Mouse (Mus musculus): ENCODE results near the gene Zkscan7. TPM values are rescaled to one million over a fixed set of nuclear protein-coding genes. Genes with fewer than 3 reads are reported as not detected.

Gene Zkscan7
- polyA plus RNA-seq, 1 experiment from 2014 or later, result 4.9 TPM

DNA sequence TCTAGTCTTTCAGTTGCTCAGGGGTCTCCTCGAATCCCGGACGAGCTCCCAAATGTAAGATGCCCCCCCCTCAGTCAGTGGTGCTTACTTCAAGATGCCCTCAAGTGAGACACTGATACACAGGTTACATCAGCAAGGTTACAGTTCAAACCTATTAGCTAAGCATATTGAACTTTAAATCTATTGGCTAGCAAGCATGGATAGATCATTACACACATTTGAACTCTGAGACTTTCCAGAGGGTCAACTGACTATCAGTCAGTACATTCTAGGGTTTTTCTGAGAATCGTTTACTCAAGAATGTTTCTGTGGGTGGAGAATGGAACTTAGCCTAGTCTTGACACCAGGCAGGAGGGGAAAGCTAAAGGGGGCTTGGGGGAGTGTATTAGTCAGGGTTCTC is 12.9 kb upstream of the Zkscan7 start:
- no peaks in the 10 kb centered on the region for H3K36me3 ChIP-seq (ENCODE audit: control insufficient read depth, insufficient read depth, low read length)
- ATAC-seq (ENCODE audit: insufficient read depth, low FRiP score), result no peak
- H3K9me3 ChIP-seq (replicated peaks; ENCODE audit: control insufficient read depth, low read length), result no peaks in the 10 kb centered on the region; the same call in 1 of the 2 replicates
- no peak overlapping the region for H3K4me2 ChIP-seq (ENCODE audit: low read depth, low read length)
- H3K4me1 ChIP-seq (ENCODE audit: control insufficient read depth, insufficient read depth, low read length), result no peaks in the 10 kb centered on the region
- 84% methylated on average over 4 of the region's 4 CpGs for WGBS
- H3K9ac ChIP-seq (ENCODE audit: low read length), result no peak overlapping the region
- no peak overlapping the region for H3K4me3 ChIP-seq (replicated peaks; ENCODE audit: low read length)
- no peaks in the 10 kb centered on the region for H3K27me3 ChIP-seq (ENCODE audit: control insufficient read depth, insufficient read depth, low read length)
- H3K27ac ChIP-seq (ENCODE audit: low read length), result no peak overlapping the region

DNA sequence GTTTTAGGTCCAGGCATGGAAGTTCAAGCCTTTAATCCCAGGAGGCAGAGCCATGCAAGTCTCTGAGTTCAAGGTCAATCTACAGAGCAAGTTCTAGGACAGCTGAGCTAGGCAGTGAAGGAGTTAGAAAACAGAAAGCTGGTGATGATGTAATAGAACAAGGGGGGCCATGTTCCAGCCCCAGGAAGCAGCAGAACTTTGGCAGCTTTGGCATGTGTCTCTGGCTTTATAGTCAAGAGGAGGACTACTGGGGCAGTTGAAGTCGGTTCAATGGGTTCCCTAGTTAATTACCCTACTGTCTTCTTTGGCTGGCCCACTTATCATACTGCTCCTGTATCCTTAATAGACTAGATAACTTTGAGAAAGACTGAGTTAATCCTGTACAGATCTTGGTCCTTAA is 10.8 kb upstream of the Zkscan7 start:
- no peaks in the 10 kb centered on the region for H3K36me3 ChIP-seq (ENCODE audit: control insufficient read depth, insufficient read depth, low read length)
- no peak overlapping the region for H3K27ac ChIP-seq (ENCODE audit: low read length)
- H3K9me3 ChIP-seq (replicated peaks; ENCODE audit: control insufficient read depth, low read length), result no peaks in the 10 kb centered on the region; the same call in 1 of the 2 replicates
- H3K27me3 ChIP-seq (ENCODE audit: control insufficient read depth, insufficient read depth, low read length), result no peaks in the 10 kb centered on the region
- H3K4me1 ChIP-seq (ENCODE audit: control insufficient read depth, insufficient read depth, low read length), result no peaks in the 10 kb centered on the region
- H3K4me2 ChIP-seq (ENCODE audit: low read depth, low read length), result no peak overlapping the region
- ATAC-seq (ENCODE audit: insufficient read depth, low FRiP score), result no peak
- 67% methylated on average over 1 of the region's 1 CpGs for WGBS
- H3K9ac ChIP-seq (ENCODE audit: low read length), result no peak overlapping the region
- H3K4me3 ChIP-seq (replicated peaks; ENCODE audit: low read length), result no peak overlapping the region

DNA sequence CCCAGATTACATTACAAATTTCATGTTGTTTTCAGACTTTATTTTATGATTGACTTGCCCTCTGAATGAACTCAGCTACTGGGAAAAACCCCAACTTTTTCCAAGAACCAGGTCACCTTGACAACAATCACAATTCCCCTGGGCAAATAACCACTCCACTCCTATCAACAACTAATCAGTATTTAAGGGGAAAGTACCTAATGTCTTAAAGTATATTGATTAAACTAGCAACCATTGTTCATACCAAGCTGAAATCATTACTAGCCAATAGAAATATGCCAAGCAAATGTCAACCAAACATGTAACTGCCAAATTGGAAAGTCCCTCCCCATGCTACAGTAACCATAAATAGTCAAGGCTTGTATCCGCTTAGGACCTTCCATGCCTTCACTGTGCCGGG is 10.3 kb upstream of the Zkscan7 start:
- no peaks in the 10 kb centered on the region for H3K4me1 ChIP-seq (ENCODE audit: control insufficient read depth, insufficient read depth, low read length)
- no peak overlapping the region for H3K4me3 ChIP-seq (replicated peaks; ENCODE audit: low read length)
- 77% methylated on average over 2 of the region's 2 CpGs for WGBS
- H3K36me3 ChIP-seq (ENCODE audit: control insufficient read depth, insufficient read depth, low read length), result no peaks in the 10 kb centered on the region
- H3K9ac ChIP-seq (ENCODE audit: low read length), result no peak overlapping the region
- ATAC-seq (ENCODE audit: insufficient read depth, low FRiP score), result no peak; the same call in 1 of the 2 replicates
- no peaks in the 10 kb centered on the region; the same call in 1 of the 2 replicates for H3K9me3 ChIP-seq (replicated peaks; ENCODE audit: control insufficient read depth, low read length)
- no peak overlapping the region for H3K4me2 ChIP-seq (ENCODE audit: low read depth, low read length)
- H3K27me3 ChIP-seq (ENCODE audit: control insufficient read depth, insufficient read depth, low read length), result no peaks in the 10 kb centered on the region
- H3K27ac ChIP-seq (ENCODE audit: low read length), result no peak overlapping the region; the same call in 1 of the 2 replicates

DNA sequence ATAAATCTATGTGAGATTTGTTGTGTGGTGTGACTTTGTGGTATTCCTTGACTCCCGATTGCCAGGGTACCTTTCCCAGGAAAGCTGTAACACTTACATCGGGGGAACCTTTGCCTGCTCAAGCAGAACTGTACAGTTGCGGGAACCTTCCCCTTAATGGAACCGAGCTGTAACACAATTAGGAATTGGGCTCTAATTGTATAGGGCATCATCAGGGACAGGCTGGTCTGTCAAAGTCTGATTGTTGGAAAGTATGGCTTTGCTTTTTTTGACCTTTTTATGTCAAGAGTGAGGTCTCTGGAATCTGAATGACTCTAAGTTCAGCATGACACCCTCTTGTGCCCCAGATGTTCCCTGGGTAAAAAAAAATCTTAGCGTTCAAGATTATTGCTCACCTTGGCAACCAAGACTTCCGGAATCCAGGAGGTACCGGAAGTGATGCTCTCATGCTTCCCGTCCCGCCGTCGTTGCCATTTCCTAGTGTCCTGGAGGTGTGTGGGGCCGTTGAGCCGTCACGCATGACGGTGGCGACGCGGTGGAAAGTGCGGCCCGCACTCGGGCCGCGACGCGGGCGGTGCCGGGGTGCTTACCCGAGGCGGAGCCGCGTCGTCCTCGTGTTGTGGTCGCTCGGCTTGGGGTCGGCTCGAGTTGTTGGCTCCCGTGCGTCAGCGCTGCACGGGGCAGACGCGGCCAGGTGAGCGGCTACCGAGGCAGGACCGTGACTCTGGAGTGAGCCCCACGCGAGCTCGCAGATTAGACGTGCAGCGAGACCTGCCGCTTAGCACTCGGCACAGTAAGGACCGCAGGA is 1.1 kb downstream of the Zkscan7 start:
- Histone ChIP-seq H3K27me3 (ENCODE audit: control insufficient read depth, insufficient read depth, low read length) (no peaks in the 10 kb centered on the region), H3K9me3 (replicated peaks; ENCODE audit: control insufficient read depth, low read length) (0 out of 2 replicates have a peak, but pooled peaks cover 5% of the 10 kb centered on the region), H3K36me3 (ENCODE audit: control insufficient read depth, insufficient read depth, low read length) (no peaks in the 10 kb centered on the region), H3K4me3 (replicated peaks; ENCODE audit: low read length) (peak overlapping the region; percentile 85), H3K27ac (ENCODE audit: low read length) (peak overlapping the region; percentile 38), H3K9ac (ENCODE audit: low read length) (peak overlapping the region; percentile 94), H3K4me1 (ENCODE audit: control insufficient read depth, insufficient read depth, low read length) (0 out of 2 replicates have a peak, but pooled peaks cover 3% of the 10 kb centered on the region), H3K4me2 (ENCODE audit: low read depth, low read length) (peak overlapping the region; percentile 87)
- 6% methylated on average over 54 of the region's 54 CpGs for WGBS
- ATAC-seq (ENCODE audit: insufficient read depth, low FRiP score), result peak; percentile 73; the same call in 1 of the 2 replicates

DNA sequence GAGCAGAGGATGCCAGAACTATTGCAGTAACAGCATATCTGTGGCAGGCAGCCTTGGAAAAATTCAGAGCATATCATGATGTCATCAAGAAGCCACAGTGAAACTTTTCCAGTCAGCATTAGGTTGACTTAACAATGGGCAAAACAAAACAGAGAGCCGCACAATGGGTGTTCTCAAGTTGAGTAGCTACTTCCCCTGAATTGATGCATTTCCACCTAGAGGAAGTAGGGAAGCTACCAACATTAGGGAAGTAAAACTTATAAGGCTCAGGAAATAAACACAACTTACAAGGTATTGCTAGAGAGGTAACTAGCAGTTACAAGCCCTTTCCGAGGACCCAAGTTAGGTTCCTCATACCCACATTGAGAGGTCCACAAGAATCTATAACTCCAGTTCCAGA is 15.6 kb downstream of the Zkscan7 start:
- Histone ChIP-seq H3K27ac (ENCODE audit: low read length) (no peak overlapping the region), H3K4me3 (replicated peaks; ENCODE audit: low read length) (no peak overlapping the region), H3K4me1 (ENCODE audit: control insufficient read depth, insufficient read depth, low read length) (0 out of 2 replicates have a peak, but pooled peaks cover 4% of the 10 kb centered on the region), H3K4me2 (ENCODE audit: low read depth, low read length) (no peak overlapping the region), H3K9ac (ENCODE audit: low read length) (no peak overlapping the region), H3K27me3 (ENCODE audit: control insufficient read depth, insufficient read depth, low read length) (no peaks in the 10 kb centered on the region), H3K36me3 (ENCODE audit: control insufficient read depth, insufficient read depth, low read length) (no peaks in the 10 kb centered on the region), H3K9me3 (replicated peaks; ENCODE audit: control insufficient read depth, low read length) (0 out of 2 replicates have a peak, but pooled peaks cover under 1% of the 10 kb centered on the region)
- WGBS, result 89% methylated on average over 2 of the region's 2 CpGs
- no peak for ATAC-seq (ENCODE audit: insufficient read depth, low FRiP score)

DNA sequence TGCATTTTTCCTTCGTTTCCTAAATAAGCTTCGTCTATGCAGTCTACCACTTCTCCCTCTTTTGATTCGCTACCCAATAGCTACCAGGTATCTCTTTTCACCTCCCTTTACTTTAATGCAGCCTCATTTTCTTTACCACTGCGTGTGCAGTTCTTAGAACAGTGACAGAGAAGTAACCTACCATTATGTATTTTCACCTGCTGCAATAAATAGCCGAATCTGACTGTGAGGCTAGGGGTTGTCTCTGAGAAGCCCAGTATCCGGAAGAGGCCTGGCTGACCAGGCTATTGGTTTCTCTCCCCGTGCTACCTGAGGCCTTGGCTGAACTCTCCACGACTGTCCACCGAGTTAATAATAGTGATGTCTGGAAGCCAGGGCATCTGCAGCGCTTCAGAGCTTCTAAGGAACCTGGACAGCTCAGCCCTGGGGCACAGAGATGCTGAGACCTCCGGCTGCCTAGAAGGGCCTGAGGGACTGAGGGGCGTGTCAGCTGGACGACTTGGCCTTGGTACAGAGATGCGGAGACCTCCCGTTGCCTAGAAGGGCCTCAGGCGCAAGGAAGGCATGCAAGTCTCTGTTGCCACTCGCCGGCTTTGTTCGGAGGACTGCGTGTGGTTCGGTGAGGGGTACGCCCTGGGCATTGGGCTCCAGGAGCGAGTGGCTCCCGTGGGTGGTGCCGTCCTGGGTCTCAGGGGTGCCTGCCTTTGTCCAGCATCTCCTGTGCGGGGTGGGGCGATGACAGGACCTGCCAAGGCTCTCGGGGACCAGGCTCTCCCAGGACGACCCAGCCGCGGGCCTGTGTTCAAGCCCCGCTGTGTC is 17.4 kb downstream of the Zkscan7 start:
- H3K9ac ChIP-seq (ENCODE audit: low read length), result peak overlapping the region; percentile 80
- no peaks in the 10 kb centered on the region for H3K27me3 ChIP-seq (ENCODE audit: control insufficient read depth, insufficient read depth, low read length)
- H3K36me3 ChIP-seq (ENCODE audit: control insufficient read depth, insufficient read depth, low read length), result no peaks in the 10 kb centered on the region
- H3K9me3 ChIP-seq (replicated peaks; ENCODE audit: control insufficient read depth, low read length), result no peaks in the 10 kb centered on the region
- no peak overlapping the region for H3K27ac ChIP-seq (ENCODE audit: low read length)
- ATAC-seq (ENCODE audit: insufficient read depth, low FRiP score), result peak; percentile 91
- H3K4me2 ChIP-seq (ENCODE audit: low read depth, low read length), result peak overlapping the region; percentile 74
- WGBS, result 16% methylated on average over 32 of the region's 32 CpGs
- H3K4me1 ChIP-seq (ENCODE audit: control insufficient read depth, insufficient read depth, low read length), result 0 out of 2 replicates have a peak, but pooled peaks cover 4% of the 10 kb centered on the region
- H3K4me3 ChIP-seq (replicated peaks; ENCODE audit: low read length), result peak overlapping the region; percentile 60

DNA sequence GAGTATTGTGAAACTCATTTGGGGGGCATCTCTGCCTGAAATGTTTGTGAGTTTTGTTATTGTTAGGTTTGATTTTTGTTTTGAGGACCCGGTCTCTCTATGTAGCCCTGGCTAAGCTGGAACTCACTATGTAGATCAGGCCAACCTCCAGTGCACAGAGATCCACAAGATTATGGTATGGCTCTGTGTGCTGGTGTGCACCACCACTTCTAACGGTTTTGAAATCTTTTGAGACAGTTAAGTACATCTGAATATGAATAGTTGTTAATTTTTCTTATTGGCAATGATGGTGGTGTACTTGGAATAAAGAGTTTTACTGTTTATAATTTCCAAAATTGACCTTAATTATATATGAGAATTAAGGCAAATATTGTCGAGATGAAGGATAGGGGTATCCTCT is 37.0 kb downstream of the Zkscan7 start:
- no peak for ATAC-seq (ENCODE audit: insufficient read depth, low FRiP score)
- H3K9me3 ChIP-seq (replicated peaks; ENCODE audit: control insufficient read depth, low read length), result no peaks in the 10 kb centered on the region
- no peaks in the 10 kb centered on the region for H3K4me1 ChIP-seq (ENCODE audit: control insufficient read depth, insufficient read depth, low read length)
- no peak overlapping the region for H3K27ac ChIP-seq (ENCODE audit: low read length)
- H3K4me2 ChIP-seq (ENCODE audit: low read depth, low read length), result peak overlapping the region; percentile 70
- peak overlapping the region; percentile 97 for H3K9ac ChIP-seq (ENCODE audit: low read length)
- H3K36me3 ChIP-seq (ENCODE audit: control insufficient read depth, insufficient read depth, low read length), result peaks cover 26% of the 10 kb centered on the region
- H3K4me3 ChIP-seq (replicated peaks; ENCODE audit: low read length), result peak overlapping the region; percentile 79
- 30% methylated on average over 3 of the region's 3 CpGs for WGBS
- H3K27me3 ChIP-seq (ENCODE audit: control insufficient read depth, insufficient read depth, low read length), result no peaks in the 10 kb centered on the region

DNA sequence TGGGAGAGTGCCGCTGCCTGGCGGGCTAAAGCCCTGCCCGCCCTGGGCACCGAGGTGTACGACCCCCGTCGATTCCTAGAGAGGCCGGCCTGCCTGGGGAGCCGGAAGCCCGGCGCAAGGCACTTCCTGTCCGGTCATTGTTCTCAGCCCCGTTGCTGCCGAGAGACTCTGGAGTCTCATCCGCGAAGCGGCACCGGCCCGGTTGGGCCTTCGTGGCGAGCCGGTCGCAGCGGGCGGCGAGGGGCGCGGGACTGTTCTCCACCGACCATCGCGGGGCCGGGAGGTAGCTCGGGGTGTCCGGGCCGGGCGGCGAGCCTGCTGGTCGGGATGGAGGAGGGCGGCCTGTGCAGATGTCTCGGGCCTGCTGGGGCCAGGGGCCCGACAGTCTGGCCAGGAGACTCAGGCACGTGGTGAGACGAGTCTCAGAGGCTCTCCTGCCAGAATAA is 37.5 kb downstream of the Zkscan7 start, which contains the start of gene Zfp105:
Gene Zfp105 (plus strand): TSS at position 137 of the 446 bp plus-strand sequence.
- Histone ChIP-seq H3K9me3 (replicated peaks; ENCODE audit: control insufficient read depth, low read length) (no peaks in the 10 kb centered on the region), H3K27me3 (ENCODE audit: control insufficient read depth, insufficient read depth, low read length) (no peaks in the 10 kb centered on the region), H3K4me2 (ENCODE audit: low read depth, low read length) (peak within 1 kb of the TSS; percentile 70), H3K9ac (ENCODE audit: low read length) (peak within 1 kb of the TSS; percentile 97), H3K36me3 (ENCODE audit: control insufficient read depth, insufficient read depth, low read length) (peaks cover 27% of the 10 kb centered on the region), H3K27ac (ENCODE audit: low read length) (peak within 1 kb of the TSS; percentile 68), H3K4me3 (replicated peaks; ENCODE audit: low read length) (peak within 1 kb of the TSS; percentile 79), H3K4me1 (ENCODE audit: control insufficient read depth, insufficient read depth, low read length) (no peaks in the 10 kb centered on the region)
- peak; percentile 97 for ATAC-seq (ENCODE audit: insufficient read depth, low FRiP score)
- under 1% methylated on average over 43 of the region's 43 CpGs for WGBS
